Mouse (Mus musculus) thymus, adult 2 months (tissue): ENCODE data around the gene Nedd8.

Source experiments
- CTCF ChIP-seq: fragments of 200-500 bp; IDR thresholded peaks from 2 replicates; pipeline ENCODE4 v1.5.1; 2012; ENCODE audit warnings: mild to moderate bottlenecking, control low read depth, low read length, moderate library complexity, borderline replicate concordance; ENCODE audit not compliant: control insufficient read depth, poor library complexity, insufficient read depth; ENCODE audit errors: extremely low read depth
- POLR2A ChIP-seq: fragments of 200-500 bp; IDR thresholded peaks from 2 replicates; pipeline ENCODE4 v1.6.1; 2012; ENCODE audit warnings: mild to moderate bottlenecking, low read length, control low read depth, moderate library complexity; ENCODE audit not compliant: control insufficient read depth, poor library complexity, insufficient read depth; ENCODE audit errors: extremely low read depth

DNA sequence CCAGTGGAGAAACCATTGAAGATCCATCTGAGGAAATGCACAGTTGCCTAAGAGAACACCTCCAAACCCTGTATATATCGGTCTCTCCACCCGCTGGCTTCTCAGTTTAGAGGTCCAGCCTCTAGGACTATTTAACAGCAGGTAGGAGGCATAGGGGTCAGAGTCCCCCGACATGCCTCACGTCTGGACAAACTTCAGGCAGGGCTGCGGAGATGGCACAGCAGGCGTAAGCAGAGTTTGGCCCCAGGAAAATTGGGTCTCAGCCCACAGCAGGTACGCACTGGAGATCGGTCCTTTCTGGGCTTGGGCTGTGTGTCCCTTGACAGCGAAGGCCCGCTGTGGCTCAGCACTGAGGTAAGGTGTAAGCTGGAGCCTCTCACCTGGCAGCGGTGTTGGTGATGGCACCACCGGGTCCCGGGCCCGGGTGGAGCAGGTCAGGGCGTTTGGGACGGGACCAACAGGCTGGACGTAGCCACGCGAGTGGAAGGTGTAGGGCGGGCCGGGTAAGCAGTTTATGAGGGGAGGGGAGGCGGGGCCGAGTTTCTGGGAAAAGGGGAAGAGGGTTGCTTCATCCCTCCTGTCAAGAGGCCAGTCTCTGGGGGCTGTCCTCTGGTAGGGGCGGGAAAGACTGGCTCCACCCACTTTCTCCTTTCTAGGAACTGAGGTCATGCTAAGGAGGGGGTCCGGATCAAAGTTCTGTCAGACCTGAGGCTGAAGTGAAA, 41.2 kb upstream of the Nedd8 start:
- TF ChIP-seq CTCF (no peak), POLR2A (no peak)
